Mouse (Mus musculus) erythroblast, embryonic 14.5 days (primary cell): ENCODE measurements around the gene Hpcal1. TPM values are rescaled to one million over a fixed set of nuclear protein-coding genes. Genes with fewer than 3 reads are reported as not detected.

Experiments used
- H3K27me3 ChIP-seq: 2 replicates; pipeline ENCODE4 v1.6.1; 2012; ENCODE audit warnings: inconsistent platforms; ENCODE audit not compliant: control insufficient read depth
- H3K36me3 ChIP-seq: 2 replicates; pipeline ENCODE4 v1.6.1; 2012; ENCODE audit warnings: mild to moderate bottlenecking, inconsistent platforms; ENCODE audit not compliant: control insufficient read depth
- H3K4me1 ChIP-seq: 2 replicates; pipeline ENCODE4 v1.6.1; 2012; ENCODE audit warnings: inconsistent platforms; ENCODE audit not compliant: control insufficient read depth
- H3K4me3 ChIP-seq: replicated peaks from 2 replicates; pipeline ENCODE3; 2012; ENCODE audit warnings: moderate library complexity, mild to moderate bottlenecking, inconsistent platforms
- H3K9me3 ChIP-seq: 2 replicates; pipeline ENCODE4 v1.6.1; 2012; ENCODE audit warnings: low read length, inconsistent platforms, mixed read lengths; ENCODE audit not compliant: control insufficient read depth
- GATA1 ChIP-seq: IDR thresholded peaks from 2 replicates; pipeline ENCODE4 v1.6.1; 2012; ENCODE audit warnings: low read length, inconsistent platforms, mixed read lengths
- TAL1 ChIP-seq: IDR thresholded peaks from 3 replicates; pipeline ENCODE4 v1.6.1; 2012; ENCODE audit warnings: low read length, inconsistent platforms, mixed read lengths
- polyA plus RNA-seq: library from polyadenylated mRNA; stranded (reverse); fragments of >175 nt; gene quantifications from 2 replicates; pipeline ENCODE4 v1.2.3, GENCODE M21; 2012

Hpcal1 gene
- polyA plus RNA-seq, 1 experiment: 0.10 TPM

- no peaks in the 10 kb centered on the region for H3K36me3 ChIP-seq
- no peak for TF ChIP-seq TAL1
- TF ChIP-seq GATA1: no peak
- H3K9me3 ChIP-seq: no peaks in the 10 kb centered on the region
- H3K4me3 ChIP-seq: no peak overlapping the region
- H3K27me3 ChIP-seq: no peaks in the 10 kb centered on the region
- no peaks in the 10 kb centered on the region for H3K4me1 ChIP-seq
Observed at GRCm38 (mm10) chr12:17741637-17742364, 51.1 kb downstream of the Hpcal1 start.

GRCm38 (mm10) chr12:17742571-17743321 lies 52.1 kb downstream of the Hpcal1 start:
- H3K27me3 ChIP-seq: no peaks in the 10 kb centered on the region
- no peak overlapping the region for H3K4me3 ChIP-seq
- TF ChIP-seq GATA1: no peak
- no peak for TF ChIP-seq TAL1
- H3K4me1 ChIP-seq: no peaks in the 10 kb centered on the region
- no peaks in the 10 kb centered on the region for H3K9me3 ChIP-seq
- no peaks in the 10 kb centered on the region for H3K36me3 ChIP-seq

DNA sequence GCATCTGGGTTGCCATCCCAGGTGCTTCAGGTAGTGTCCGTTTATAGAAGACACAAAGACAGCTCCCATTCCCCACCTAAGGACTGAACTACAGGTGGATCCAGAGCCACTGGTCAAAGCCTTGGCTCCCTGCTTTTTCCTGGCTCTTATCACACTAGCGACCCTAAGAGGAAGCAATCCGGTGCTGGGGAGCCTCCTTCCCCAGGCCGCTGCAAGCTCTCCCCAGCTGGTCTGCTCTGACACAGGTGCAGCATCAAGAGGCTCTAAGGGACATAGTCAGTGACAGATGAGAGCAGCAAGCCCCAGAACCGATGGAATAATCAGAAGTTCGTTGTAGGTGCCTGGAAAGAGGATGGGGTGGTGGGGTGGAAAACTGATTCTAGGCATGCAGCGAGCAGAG lies 54.8 kb downstream of the Hpcal1 start:
- TF ChIP-seq TAL1 (no peak), GATA1 (no peak)
- Histone ChIP-seq H3K9me3 (no peaks in the 10 kb centered on the region), H3K36me3 (no peaks in the 10 kb centered on the region), H3K4me3 (no peak overlapping the region), H3K27me3 (no peaks in the 10 kb centered on the region), H3K4me1 (no peaks in the 10 kb centered on the region)

- no peaks in the 10 kb centered on the region for H3K36me3 ChIP-seq
- no peak for TF ChIP-seq TAL1
- TF ChIP-seq GATA1: no peak
- no peaks in the 10 kb centered on the region for H3K4me1 ChIP-seq
- H3K27me3 ChIP-seq: no peaks in the 10 kb centered on the region
- no peak overlapping the region for H3K4me3 ChIP-seq
- H3K9me3 ChIP-seq: no peaks in the 10 kb centered on the region
Observed at GRCm38 (mm10) chr12:17746725-17747124, 56.1 kb downstream of the Hpcal1 start.

- TF ChIP-seq GATA1: no peak
Observed at GRCm38 (mm10) chr12:17747191-17748154, 56.8 kb downstream of the Hpcal1 start.

DNA sequence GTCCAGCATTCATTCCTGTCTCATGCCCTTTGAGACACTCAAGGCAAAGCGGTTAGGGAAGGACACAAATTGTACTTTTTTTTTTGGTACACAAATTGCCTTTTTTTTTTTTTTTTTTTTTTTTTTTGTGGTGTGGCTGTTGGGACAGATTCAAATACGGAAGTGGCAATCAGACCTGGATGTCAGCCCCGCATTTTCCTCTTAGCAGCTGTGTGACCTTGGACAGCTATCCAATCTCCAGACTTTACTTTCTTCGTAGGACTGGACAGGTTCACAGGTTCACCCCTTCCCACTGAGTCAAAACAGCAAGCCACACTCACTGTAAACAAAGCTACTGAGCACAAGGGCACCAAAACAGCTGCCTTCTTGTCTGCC lies 57.5 kb downstream of the Hpcal1 start:
- no peaks in the 10 kb centered on the region for H3K36me3 ChIP-seq
- H3K9me3 ChIP-seq: no peaks in the 10 kb centered on the region
- no peaks in the 10 kb centered on the region for H3K27me3 ChIP-seq
- H3K4me3 ChIP-seq: no peak overlapping the region
- no peak for TF ChIP-seq TAL1
- TF ChIP-seq GATA1: no peak
- no peaks in the 10 kb centered on the region for H3K4me1 ChIP-seq

More at GRCm38 (mm10) chr12:17747191-17748154, 56.8 kb downstream of the Hpcal1 start:
- H3K9me3 ChIP-seq: no peaks in the 10 kb centered on the region
- H3K4me3 ChIP-seq: no peak overlapping the region
- H3K27me3 ChIP-seq: no peaks in the 10 kb centered on the region
- no peaks in the 10 kb centered on the region for H3K4me1 ChIP-seq
- no peaks in the 10 kb centered on the region for H3K36me3 ChIP-seq

DNA sequence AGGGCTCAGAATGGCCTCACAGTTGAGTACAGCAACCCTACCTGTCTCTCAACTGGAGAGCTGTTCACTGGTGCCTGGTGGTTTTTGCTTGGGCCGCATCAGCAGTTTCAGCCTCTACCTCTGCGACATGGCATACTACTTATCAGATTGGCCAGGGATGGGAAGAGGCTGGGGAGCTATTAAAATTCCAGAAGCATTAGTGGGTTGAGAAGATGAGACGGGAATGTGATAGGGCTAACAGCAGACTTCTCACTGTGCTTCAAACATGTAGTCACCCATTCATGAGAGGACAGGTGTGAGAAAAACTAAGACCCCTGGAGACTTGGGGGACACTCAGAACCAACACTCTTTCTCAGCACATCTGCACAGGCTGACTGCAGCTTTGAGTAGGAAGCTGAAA lies 59.1 kb downstream of the Hpcal1 start:
- Histone ChIP-seq H3K4me1 (no peaks in the 10 kb centered on the region), H3K4me3 (no peak overlapping the region), H3K27me3 (no peaks in the 10 kb centered on the region), H3K36me3 (no peaks in the 10 kb centered on the region), H3K9me3 (no peaks in the 10 kb centered on the region)
- TF ChIP-seq TAL1 (no peak), GATA1 (no peak)

DNA sequence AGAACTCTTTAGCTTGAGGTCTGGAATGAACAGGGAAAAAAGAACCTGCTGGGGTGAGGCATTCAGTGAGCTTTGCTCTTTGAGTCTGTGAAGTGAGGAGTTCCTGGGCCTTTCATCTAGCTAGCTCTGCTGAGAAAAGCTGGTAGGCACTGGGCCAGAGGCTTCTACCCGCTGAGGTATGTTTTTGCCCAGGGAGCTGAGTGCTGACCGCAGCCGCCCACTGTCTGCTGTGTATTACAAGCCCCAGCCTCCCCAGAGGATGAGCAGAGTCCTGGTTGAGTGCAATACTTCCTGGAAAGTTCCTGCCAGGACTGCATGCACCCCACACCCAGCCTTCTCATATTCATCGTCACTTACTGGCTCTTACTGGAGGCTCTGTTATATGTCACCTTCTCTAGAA lies 59.8 kb downstream of the Hpcal1 start:
- Histone ChIP-seq H3K4me1 (no peaks in the 10 kb centered on the region), H3K36me3 (no peaks in the 10 kb centered on the region), H3K27me3 (no peaks in the 10 kb centered on the region), H3K4me3 (no peak overlapping the region), H3K9me3 (no peaks in the 10 kb centered on the region)
- TF ChIP-seq GATA1 (no peak), TAL1 (no peak)

DNA sequence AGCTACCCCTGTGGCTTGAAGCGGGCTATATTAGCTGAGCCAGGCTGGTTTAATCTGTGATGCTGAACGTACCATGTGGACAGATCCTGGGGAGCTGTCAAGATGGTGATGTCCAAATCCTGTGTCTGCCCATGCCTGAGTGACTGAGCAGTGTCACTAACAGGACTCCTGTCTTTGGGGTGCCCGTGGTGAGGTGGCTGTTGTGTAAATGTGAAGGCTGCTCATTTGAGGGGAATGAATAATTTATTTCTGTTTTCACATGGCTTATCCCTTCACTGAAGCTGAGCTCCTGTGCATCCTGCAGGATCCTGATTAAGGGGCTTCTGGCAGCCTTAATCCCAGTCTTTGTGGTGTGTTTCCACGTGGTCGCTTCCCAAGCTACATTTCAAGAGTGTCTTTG lies 62.2 kb downstream of the Hpcal1 start:
- Histone ChIP-seq H3K4me1 (no peaks in the 10 kb centered on the region), H3K27me3 (no peaks in the 10 kb centered on the region), H3K9me3 (no peaks in the 10 kb centered on the region), H3K4me3 (no peak overlapping the region), H3K36me3 (no peaks in the 10 kb centered on the region)
- TF ChIP-seq TAL1: no peak
- TF ChIP-seq GATA1: no peak
